Mouse (Mus musculus) neural tube, embryonic 11.5 days (tissue): Measurements from ENCODE around the gene Snap47. TPM values are rescaled to one million over a fixed set of nuclear protein-coding genes. Genes with fewer than 3 reads are reported as not detected.
"Not testable (repeated sequence)": the region's sequence is repeated elsewhere in the genome, so short reads cannot be mapped to it uniquely, and the experiment has no call there.

Experiments
- ATAC-seq: fragments of 200-750 bp; cut with Nextera tagmentation; 2 replicates; pipeline ENCODE4 v1.8.0; 2017; ENCODE audit warnings: moderate number of reproducible peaks, mild to moderate bottlenecking, moderate TSS enrichment, moderate library complexity; ENCODE audit not compliant: insufficient read depth, low FRiP score, low TSS enrichment
- DNase-seq: peaks from one replicate; pipeline ENCODE4 v3.0.0-alpha.2; 2015; ENCODE audit warnings: low spot score
- H3K27ac ChIP-seq: fragments of 300-500 bp; sonication (generic); 2 replicates; pipeline ENCODE4 v1.5.1; 2014; ENCODE audit warnings: low read depth, mild to moderate bottlenecking, low read length
- H3K27me3 ChIP-seq: fragments of 300-500 bp; sonication (generic); 2 replicates; pipeline ENCODE4 v1.6.1; 2014; ENCODE audit warnings: mild to moderate bottlenecking, low read length, mixed read lengths; ENCODE audit not compliant: control insufficient read depth, insufficient read depth
- H3K36me3 ChIP-seq: fragments of 300-500 bp; sonication (generic); 2 replicates; pipeline ENCODE4 v1.6.1; 2014; ENCODE audit warnings: mild to moderate bottlenecking, low read length, moderate library complexity, mixed read lengths; ENCODE audit not compliant: control insufficient read depth, insufficient read depth
- H3K4me1 ChIP-seq: fragments of 300-500 bp; sonication (generic); 2 replicates; pipeline ENCODE4 v1.6.1; 2014; ENCODE audit warnings: low read length, mixed read lengths; ENCODE audit not compliant: control insufficient read depth, insufficient read depth
- H3K4me2 ChIP-seq: fragments of 300-500 bp; sonication (generic); 2 replicates; pipeline ENCODE4 v1.6.1; 2014; ENCODE audit warnings: low read depth, mild to moderate bottlenecking, moderate library complexity
- H3K4me3 ChIP-seq: fragments of 300-500 bp; sonication (generic); 2 replicates; pipeline ENCODE4 v1.5.1; 2014; ENCODE audit warnings: low read depth, low read length
- H3K9ac ChIP-seq: fragments of 300-500 bp; sonication (generic); 2 replicates; pipeline ENCODE4 v1.6.1; 2014; ENCODE audit warnings: mild to moderate bottlenecking, low read length
- H3K9me3 ChIP-seq: fragments of 300-500 bp; sonication (generic); 2 replicates; pipeline ENCODE4 v1.6.1; 2016; ENCODE audit warnings: low read length; ENCODE audit not compliant: control insufficient read depth
- WGBS: fragments of 180-500 bp; shearing (Covaris S2); extraction: QIAGEN DNeasy Blood & Tissue Kit; methylation state at CpG from one replicate; pipeline ENCODE4 v1.1.7; 2014; 5-methylcytosine and 5-hydroxymethylcytosine counted together
- polyA plus RNA-seq: library from polyadenylated mRNA; unstranded; fragments of >200 nt; fragmentation: Nextera tagmentation; extraction: Ambion mirVana; gene quantifications from 2 replicates; pipeline ENCODE4 v1.2.1, GENCODE M21; 2014

Gene Snap47
- polyA plus RNA-seq, 1 experiment from 2014 or later, result 203 TPM

DNA sequence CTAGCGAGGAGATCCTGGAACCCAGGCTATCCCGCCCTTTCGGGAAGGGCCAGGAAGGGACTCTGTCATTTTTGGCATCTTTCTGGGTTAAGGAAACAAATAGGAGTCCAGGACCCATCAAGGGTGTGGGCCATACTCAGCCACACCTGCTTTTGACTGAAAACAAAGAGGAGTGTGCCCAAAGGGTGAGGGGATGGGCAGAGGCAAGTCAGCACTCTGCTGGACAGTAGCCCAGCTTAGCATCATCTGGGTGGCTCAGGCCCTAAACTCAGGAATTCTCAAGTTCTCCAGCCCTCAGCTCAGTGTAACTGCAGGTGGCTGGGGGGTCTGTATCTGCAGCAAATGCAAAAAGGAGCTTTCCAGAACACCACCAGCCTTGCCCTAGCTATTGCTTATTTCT is 73.0 kb downstream of the Snap47 start:
- Histone ChIP-seq H3K4me1 (no peaks in the 10 kb centered on the region), H3K36me3 (no peaks in the 10 kb centered on the region), H3K27me3 (no peaks in the 10 kb centered on the region), H3K4me2 (no peak overlapping the region), H3K27ac (no peak overlapping the region), H3K4me3 (no peak overlapping the region), H3K9ac (no peak overlapping the region), H3K9me3 (no peaks in the 10 kb centered on the region)
- ATAC-seq, result no peak
- WGBS, result 91% methylated on average over 3 of the region's 3 CpGs
- no peak for DNase-seq

DNA sequence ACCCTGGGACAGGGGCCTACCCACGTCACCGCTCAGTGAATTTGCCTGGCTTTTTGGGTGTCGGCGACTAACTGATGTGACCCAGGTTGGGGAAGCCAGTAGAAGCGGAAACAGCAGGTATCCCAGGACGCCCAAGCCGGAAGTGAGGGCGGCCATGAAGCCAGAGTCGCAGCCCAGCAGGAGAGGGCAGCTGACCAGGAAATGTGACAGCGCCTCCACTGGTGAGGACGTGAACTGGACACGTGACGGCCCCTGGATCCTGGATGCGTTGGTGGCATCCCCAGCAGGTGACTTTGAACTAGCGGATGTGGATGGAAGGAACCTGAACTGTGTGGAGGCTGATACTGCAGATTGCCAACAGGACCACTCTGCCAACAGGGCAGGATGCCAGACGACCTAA is 75.5 kb downstream of the Snap47 start, which contains the start of gene Prss38:
Gene Prss38, minus strand, starts transcription at position 183 of the 400 bp plus-strand sequence.
- Histone ChIP-seq H3K4me2 (no peak within 1 kb of the TSS), H3K9me3 (no peaks in the 10 kb centered on the region), H3K4me3 (no peak within 1 kb of the TSS), H3K27ac (no peak within 1 kb of the TSS), H3K9ac (no peak within 1 kb of the TSS), H3K36me3 (no peaks in the 10 kb centered on the region), H3K4me1 (no peaks in the 10 kb centered on the region), H3K27me3 (no peaks in the 10 kb centered on the region)
- 86% methylated on average over 16 of the region's 16 CpGs for WGBS
- no peak for ATAC-seq
- DNase-seq, result no peak

DNA sequence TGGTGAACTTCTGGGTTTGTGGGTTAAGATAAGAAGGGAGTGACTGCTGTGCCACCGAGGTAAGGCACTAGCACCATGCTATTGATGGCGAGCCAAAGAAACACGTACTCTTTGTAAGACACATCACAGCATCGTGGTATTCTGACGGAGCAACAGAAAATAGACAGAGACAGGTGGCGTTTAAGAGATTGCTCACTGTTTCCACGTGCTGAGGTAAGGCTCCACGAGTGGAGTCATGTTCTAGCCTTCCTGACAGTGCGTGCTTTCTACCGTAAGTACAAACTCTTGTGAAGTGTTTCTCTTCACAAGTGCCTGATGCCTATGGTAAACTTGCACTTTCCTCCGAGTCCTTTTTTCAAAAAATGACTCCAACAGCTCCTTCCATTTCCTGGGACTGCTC is 81.1 kb downstream of the Snap47 start:
- Histone ChIP-seq H3K4me3 (no peak overlapping the region), H3K9me3 (no peaks in the 10 kb centered on the region), H3K36me3 (no peaks in the 10 kb centered on the region), H3K4me1 (no peaks in the 10 kb centered on the region), H3K9ac (no peak overlapping the region), H3K27ac (no peak overlapping the region), H3K27me3 (no peaks in the 10 kb centered on the region), H3K4me2 (no peak overlapping the region)
- 80% methylated on average over 11 of the region's 11 CpGs for WGBS
- DNase-seq (no peak), ATAC-seq (no peak)

DNA sequence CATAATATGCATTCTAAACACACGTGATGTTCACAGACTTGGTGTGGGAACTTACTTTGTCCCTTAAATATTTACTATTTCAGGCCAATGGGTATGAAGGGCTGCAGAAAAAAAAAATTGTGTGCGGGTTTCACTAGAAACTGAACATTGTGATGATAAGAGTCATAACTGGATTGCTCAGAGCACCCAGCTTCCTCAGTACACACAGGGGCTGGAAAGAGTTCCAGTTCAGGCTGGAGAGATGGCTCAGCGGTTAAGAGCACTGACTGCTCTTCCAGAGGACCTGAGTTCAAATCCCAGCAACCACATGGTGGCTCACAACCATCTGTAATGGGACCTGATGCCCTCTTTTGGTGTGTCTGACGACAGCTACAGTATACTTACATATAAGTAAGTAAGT is 83.0 kb downstream of the Snap47 start:
- not testable (repeated sequence) for H3K4me3 ChIP-seq, H3K9me3 ChIP-seq, DNase-seq, H3K4me2 ChIP-seq, H3K36me3 ChIP-seq, H3K9ac ChIP-seq, ATAC-seq, H3K4me1 ChIP-seq, H3K27me3 ChIP-seq, H3K27ac ChIP-seq
- WGBS, result 82% methylated on average over 4 of the region's 4 CpGs

DNA sequence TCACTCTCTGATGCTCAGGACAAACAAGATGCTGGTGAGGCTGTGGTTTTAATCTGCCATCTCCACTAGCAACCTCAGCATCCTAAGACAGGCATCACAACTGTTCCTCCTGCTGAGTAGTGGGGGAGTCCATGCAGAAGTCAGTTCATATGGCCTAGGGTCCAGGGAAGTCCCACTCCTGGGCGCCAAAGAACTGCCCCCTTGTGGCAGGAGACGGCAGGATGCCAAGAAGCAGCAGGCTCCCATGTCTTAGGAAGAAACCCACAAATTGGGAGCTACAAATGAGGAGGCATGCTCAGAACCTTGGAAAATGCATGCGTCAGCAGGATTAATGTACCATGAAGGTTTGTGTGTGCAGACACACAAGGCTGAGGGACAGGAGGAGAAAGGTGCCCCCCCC is 84.4 kb downstream of the Snap47 start:
- ATAC-seq, result no peak
- peak; percentile 19 for DNase-seq
- no peak overlapping the region for H3K27ac ChIP-seq
- H3K36me3 ChIP-seq, result no peaks in the 10 kb centered on the region
- WGBS, result 32% methylated on average over 3 of the region's 3 CpGs
- H3K27me3 ChIP-seq, result no peaks in the 10 kb centered on the region
- no peak overlapping the region for H3K4me2 ChIP-seq
- no peaks in the 10 kb centered on the region for H3K4me1 ChIP-seq
- no peaks in the 10 kb centered on the region for H3K9me3 ChIP-seq
- no peak overlapping the region for H3K4me3 ChIP-seq
- no peak overlapping the region for H3K9ac ChIP-seq

DNA sequence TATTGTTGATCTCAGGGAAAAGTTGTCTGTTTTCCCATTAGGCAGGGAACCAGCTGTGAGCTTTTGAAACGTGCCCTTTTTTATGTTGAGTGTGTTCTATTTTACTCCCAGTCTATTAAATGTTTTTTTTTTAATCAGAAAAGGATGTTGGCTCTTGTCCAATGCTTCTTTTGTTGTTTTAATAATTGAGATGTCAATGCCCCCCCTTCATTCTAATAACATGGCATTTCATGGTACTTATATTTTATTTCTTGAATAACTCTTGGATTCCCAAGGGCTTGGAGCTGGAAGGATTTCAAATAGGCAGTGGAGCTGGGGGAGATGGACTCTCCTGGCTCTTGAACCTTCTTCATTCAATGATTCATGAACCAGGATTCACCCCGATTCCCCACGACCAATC is 85.0 kb downstream of the Snap47 start:
- Histone ChIP-seq H3K9me3 (no peaks in the 10 kb centered on the region), H3K27me3 (no peaks in the 10 kb centered on the region), H3K4me3 (no peak overlapping the region), H3K4me2 (no peak overlapping the region), H3K4me1 (no peaks in the 10 kb centered on the region), H3K36me3 (no peaks in the 10 kb centered on the region), H3K27ac (no peak overlapping the region), H3K9ac (no peak overlapping the region)
- no peak for DNase-seq
- ATAC-seq, result no peak
- WGBS, result 86% methylated on average over 3 of the region's 3 CpGs

DNA sequence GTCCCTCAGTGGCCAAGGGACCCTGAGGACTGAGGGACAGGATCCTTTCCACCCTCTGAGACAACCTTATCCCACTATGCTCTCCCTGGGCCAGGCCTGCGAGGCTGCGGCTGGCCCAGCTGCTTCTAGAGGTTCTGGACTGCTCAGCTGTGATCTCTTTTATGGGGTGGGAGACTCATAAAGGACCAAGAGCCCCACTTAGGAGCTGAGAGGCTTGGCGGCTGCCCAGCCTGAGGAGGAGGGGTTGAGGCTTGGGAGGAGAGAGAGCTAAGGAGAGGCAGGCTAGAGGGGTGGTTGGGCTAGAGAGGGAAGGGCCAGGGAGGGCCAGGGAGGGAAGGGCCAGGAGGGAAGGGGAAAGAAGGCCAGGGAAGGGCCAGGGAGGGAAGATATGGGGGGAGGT is 86.6 kb downstream of the Snap47 start:
- Histone ChIP-seq H3K9ac (no peak overlapping the region), H3K27ac (no peak overlapping the region), H3K4me2 (no peak overlapping the region), H3K27me3 (no peaks in the 10 kb centered on the region), H3K4me3 (no peak overlapping the region), H3K9me3 (no peaks in the 10 kb centered on the region), H3K36me3 (no peaks in the 10 kb centered on the region), H3K4me1 (no peaks in the 10 kb centered on the region)
- WGBS, result 52% methylated on average over 3 of the region's 3 CpGs
- ATAC-seq, result no peak
- no peak for DNase-seq

DNA sequence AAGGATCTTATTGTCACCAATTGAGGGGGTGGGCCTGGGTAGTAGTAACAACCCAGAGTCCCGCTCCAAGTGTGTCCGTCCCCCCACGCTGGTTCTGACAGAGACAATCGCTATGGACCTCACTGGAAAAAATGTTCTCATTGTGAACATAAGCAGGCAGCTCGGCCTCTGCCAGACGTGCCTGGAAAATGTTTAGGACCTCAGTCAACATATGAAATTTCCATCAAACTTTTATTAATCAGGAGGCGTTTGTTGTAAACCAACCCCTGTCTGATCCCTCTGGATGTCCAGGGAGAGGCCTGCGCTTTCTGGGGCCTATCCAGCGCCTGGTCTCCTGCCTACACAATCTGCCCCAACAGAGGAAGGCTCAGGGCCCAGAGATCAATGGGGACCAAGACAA is 87.0 kb downstream of the Snap47 start:
- H3K9me3 ChIP-seq, result no peaks in the 10 kb centered on the region
- H3K27ac ChIP-seq, result no peak overlapping the region
- 81% methylated on average over 9 of the region's 9 CpGs for WGBS
- ATAC-seq (no peak), DNase-seq (no peak)
- no peak overlapping the region for H3K4me2 ChIP-seq
- H3K27me3 ChIP-seq, result no peaks in the 10 kb centered on the region
- no peaks in the 10 kb centered on the region for H3K4me1 ChIP-seq
- H3K36me3 ChIP-seq, result no peaks in the 10 kb centered on the region
- no peak overlapping the region for H3K9ac ChIP-seq
- no peak overlapping the region for H3K4me3 ChIP-seq

DNA sequence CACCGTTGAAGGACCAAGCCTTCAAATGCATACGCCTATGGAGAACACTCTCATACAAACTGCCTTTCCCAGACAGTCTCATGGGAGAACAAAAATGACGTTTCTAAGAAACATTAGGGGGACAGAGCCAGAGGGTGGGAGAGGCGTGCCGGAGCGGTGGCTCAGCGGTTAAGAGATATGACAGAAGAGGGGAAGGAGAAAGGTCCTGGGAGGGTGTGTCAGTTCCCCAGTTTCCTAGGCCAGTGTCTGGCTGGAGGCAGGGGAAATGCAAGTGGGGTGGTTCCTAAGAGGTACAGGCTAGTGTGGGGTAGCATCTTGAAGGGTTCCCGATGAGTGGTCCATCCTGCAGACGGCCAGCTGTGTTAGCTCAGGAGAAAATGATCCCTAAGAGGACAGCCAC is 89.7 kb downstream of the Snap47 start:
- no peak overlapping the region for H3K9ac ChIP-seq
- H3K27me3 ChIP-seq, result no peaks in the 10 kb centered on the region
- no peaks in the 10 kb centered on the region for H3K36me3 ChIP-seq
- DNase-seq (no peak), ATAC-seq (no peak)
- no peaks in the 10 kb centered on the region for H3K4me1 ChIP-seq
- H3K4me3 ChIP-seq, result no peak overlapping the region
- H3K9me3 ChIP-seq, result no peaks in the 10 kb centered on the region
- no peak overlapping the region for H3K27ac ChIP-seq
- H3K4me2 ChIP-seq, result no peak overlapping the region
- WGBS, result 85% methylated on average over 9 of the region's 9 CpGs
